In the genomic region with DNA sequence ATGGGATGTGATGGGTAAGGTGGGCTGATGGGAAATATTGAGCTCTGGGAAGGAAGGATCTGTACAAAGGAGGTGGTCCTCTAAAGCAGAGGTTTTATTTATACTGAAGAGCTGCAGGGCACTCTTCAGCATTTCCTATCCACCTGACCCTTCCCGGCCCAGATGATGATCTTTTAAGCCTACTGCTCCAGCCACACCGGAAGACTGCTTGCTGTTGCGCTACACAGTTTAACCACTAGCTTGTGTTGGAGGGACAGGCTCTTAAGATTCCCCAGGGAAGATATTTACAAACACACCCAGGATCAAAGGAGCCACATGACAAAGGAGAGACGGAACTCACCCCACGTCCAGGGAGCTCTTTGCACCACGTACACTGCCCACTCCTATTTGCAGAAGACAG, we compare ENCODE assay signal across 31 mouse cellular contexts.
DNase-seq lines count a peak whose midpoint lies in the region; ATAC-seq lines count a peak whose summit lies in the region.
"Had no signal": no experiment of that assay in that cellular context is flagged by ENCODE, and none has a peak within 500 bp of the region (broad histone marks: within the 10 kb centered on the region; RNA-seq: fewer than 3 reads in every experiment).

No protein-coding gene starts in this region.

- H3K9ac ChIP-seq in liver, embryonic 15.5 days = no peak overlapping the region
- H3K9ac ChIP-seq: embryonic facial prominence, embryonic 12.5 days; forebrain, embryonic 15.5 days; hindbrain, embryonic 12.5 days; intestine, embryonic 15.5 days; limb, embryonic 12.5 days; liver, embryonic 13.5 days; lung, embryonic 15.5 days; neural tube, embryonic 12.5 days had no signal

- 0 out of 2 replicates have a peak overlapping the region, but pooled peaks have one; percentile 15 for H3K4me2 ChIP-seq in liver, embryonic 15.5 days
- H3K4me2 ChIP-seq: embryonic facial prominence, embryonic 12.5 days; forebrain, embryonic 15.5 days; hindbrain, embryonic 12.5 days; intestine, embryonic 15.5 days; limb, embryonic 12.5 days; liver, embryonic 13.5 days; lung, embryonic 15.5 days; neural tube, embryonic 12.5 days had no signal

- 0 out of 2 replicates have a peak overlapping the region, but pooled peaks have one; percentile 1 for H3K4me3 ChIP-seq in liver, embryonic 15.5 days (replicated peaks)
- H3K4me3 ChIP-seq in brown adipose tissue, adult 24 weeks (ENCODE audit: insufficient read depth, low read depth, low read length) = 0 out of 2 replicates have a peak overlapping the region, but pooled peaks have one; percentile 4
- H3K4me3 ChIP-seq: embryonic facial prominence, embryonic 12.5 days; forebrain, embryonic 10.5 days; forebrain, embryonic 15.5 days; gastrocnemius, adult 2 months; hindbrain, embryonic 12.5 days; intestine, embryonic 15.5 days; limb, embryonic 12.5 days; liver, embryonic 13.5 days; lung, embryonic 15.5 days; myocyte; neural tube, embryonic 12.5 days had no signal

- no peaks in the 10 kb centered on the region for H3K27me3 ChIP-seq in liver, embryonic 15.5 days
- H3K27me3 ChIP-seq: embryonic facial prominence, embryonic 12.5 days; forebrain, embryonic 15.5 days; hindbrain, embryonic 12.5 days; intestine, embryonic 15.5 days; limb, embryonic 12.5 days; liver, embryonic 13.5 days; lung, embryonic 15.5 days; neural tube, embryonic 12.5 days had no signal

- DNase-seq in liver (no peak), ZHBTc4 (ENCODE audit: low read depth, low spot score) (peak; percentile 26)
- DNase-seq in frontal cortex, postnatal 25 days (ENCODE audit: low spot score in 2 of 2) = no peak
- DNase-seq: adrenal gland, postnatal 10 days; B cell, adult 2 months; cerebellum, adult 2 months; cerebellum, postnatal 25 days; gastrocnemius, adult 2 months; gastrocnemius, postnatal 36 days; heart, postnatal 36 days; kidney, adult 2 months; kidney, postnatal 4 days; layer of hippocampus, postnatal 36 days; liver, embryonic 13.5 days; right cerebral cortex, adult 18-20 months; spleen, adult 18-20 months had no signal

- ATAC-seq in liver, embryonic 15.5 days (ENCODE audit: insufficient read depth) = no peak
- peak; percentile 51 for ATAC-seq in megakaryocyte progenitor cell, adult 5-6 weeks (replicated peaks; ENCODE audit: poor library complexity)
- ATAC-seq in cerebellum, adult (ENCODE audit: insufficient number of reproducible peaks, low FRiP score, low TSS enrichment) = no peak
- ATAC-seq: forebrain, embryonic 15.5 days; hindbrain, postnatal 0 days; intestine, embryonic 15.5 days; midbrain, embryonic 16.5 days had no signal

- WGBS in liver, embryonic 15.5 days (ENCODE audit: insufficient replicate concordance) = 35% methylated on average over 6 of the region's 6 CpGs

- H3K36me3 ChIP-seq in liver, embryonic 15.5 days (replicated peaks) = no peaks in the 10 kb centered on the region
- H3K36me3 ChIP-seq: embryonic facial prominence, embryonic 12.5 days; forebrain, embryonic 10.5 days; forebrain, embryonic 15.5 days; hindbrain, embryonic 12.5 days; intestine, embryonic 15.5 days; limb, embryonic 12.5 days; liver, embryonic 13.5 days; lung, embryonic 15.5 days; neural tube, embryonic 12.5 days had no signal

- no peak overlapping the region for H3K27ac ChIP-seq in liver, embryonic 15.5 days (replicated peaks)
- H3K27ac ChIP-seq in brown adipose tissue, adult 24 weeks (replicated peaks; ENCODE audit: low read depth, low read length) = no peak overlapping the region
- H3K27ac ChIP-seq: embryonic facial prominence, embryonic 12.5 days; forebrain, embryonic 10.5 days; forebrain, embryonic 15.5 days; gastrocnemius, adult 2 months; hindbrain, embryonic 12.5 days; hindbrain, postnatal 0 days; intestine, embryonic 15.5 days; liver, embryonic 13.5 days; lung, embryonic 15.5 days; neural tube, embryonic 12.5 days had no signal

- H3K4me1 ChIP-seq in liver, embryonic 15.5 days (replicated peaks) = no peaks in the 10 kb centered on the region
- no peaks in the 10 kb centered on the region for H3K4me1 ChIP-seq in brown adipose tissue, adult 24 weeks (ENCODE audit: control insufficient read depth, insufficient read depth, insufficient read length, low read length)
- H3K4me1 ChIP-seq: intestine, embryonic 15.5 days; liver, embryonic 13.5 days; lung, embryonic 15.5 days had no signal

- H3K9me3 ChIP-seq in liver, embryonic 15.5 days (replicated peaks) = no peaks in the 10 kb centered on the region
- H3K9me3 ChIP-seq: embryonic facial prominence, embryonic 12.5 days; forebrain, embryonic 10.5 days; forebrain, embryonic 15.5 days; hindbrain, embryonic 12.5 days; intestine, embryonic 15.5 days; limb, embryonic 12.5 days; liver, embryonic 13.5 days; lung, embryonic 15.5 days; neural tube, embryonic 12.5 days had no signal
